Mouse (Mus musculus) heart, embryonic 16.5 days (tissue): ENCODE measurements at regions not wholly inside any gene's neighbourhood (a gene's known extent, or its start where the extent isn't known, plus 50 kb on each side); places are given as distances from the start of the nearest gene placed in this dataset.

Source experiments
- ATAC-seq: fragments of 200-750 bp; cut with Nextera tagmentation; replicated peaks from 2 replicates; pipeline ENCODE4 v1.8.0; 2017; ENCODE audit warnings: moderate number of reproducible peaks; ENCODE audit not compliant: insufficient read depth, low FRiP score; ENCODE audit errors: extremely low read depth
- H3K27ac ChIP-seq: fragments of 300-500 bp; sonication (generic); 2 replicates; pipeline ENCODE4 v1.5.1; 2014; ENCODE audit warnings: mild to moderate bottlenecking, low read length, control low read depth, moderate library complexity
- H3K27me3 ChIP-seq: fragments of 300-500 bp; sonication (generic); 2 replicates; pipeline ENCODE4 v1.6.1; 2014; ENCODE audit warnings: low read length, mixed read lengths; ENCODE audit not compliant: control insufficient read depth, insufficient read depth
- H3K36me3 ChIP-seq: fragments of 300-500 bp; sonication (generic); 2 replicates; pipeline ENCODE4 v1.6.1; 2014; ENCODE audit not compliant: control insufficient read depth, insufficient read depth
- H3K4me1 ChIP-seq: fragments of 300-500 bp; sonication (generic); 2 replicates; pipeline ENCODE4 v1.6.1; 2014; ENCODE audit warnings: low read length, mixed read lengths; ENCODE audit not compliant: control insufficient read depth, insufficient read depth
- H3K4me2 ChIP-seq: fragments of 300-500 bp; sonication (generic); 2 replicates; pipeline ENCODE4 v1.6.1; 2014; ENCODE audit warnings: low read depth, mild to moderate bottlenecking, control low read depth, low read length
- H3K4me3 ChIP-seq: fragments of 300-500 bp; sonication (generic); 2 replicates; pipeline ENCODE4 v1.5.1; 2014; ENCODE audit warnings: mild to moderate bottlenecking, control low read depth, low read length
- H3K9ac ChIP-seq: fragments of 300-500 bp; sonication (generic); 2 replicates; pipeline ENCODE4 v1.6.1; 2014; ENCODE audit warnings: low read length, control low read depth
- H3K9me3 ChIP-seq: fragments of 300-500 bp; sonication (generic); replicated peaks from 2 replicates; pipeline ENCODE4 v1.6.1; 2016; ENCODE audit warnings: low read length; ENCODE audit not compliant: control insufficient read depth
- WGBS: fragments of 180-500 bp; shearing (Covaris S2); extraction: QIAGEN DNeasy Blood & Tissue Kit; methylation state at CpG from one replicate; pipeline ENCODE4 v1.1.7; 2014; 5-methylcytosine and 5-hydroxymethylcytosine counted together

- Histone ChIP-seq H3K36me3 (no peaks in the 10 kb centered on the region), H3K27me3 (no peaks in the 10 kb centered on the region), H3K9me3 (no peaks in the 10 kb centered on the region), H3K9ac (no peak overlapping the region), H3K4me3 (no peak overlapping the region), H3K27ac (no peak overlapping the region), H3K4me1 (no peaks in the 10 kb centered on the region), H3K4me2 (no peak overlapping the region)
- WGBS = 67% methylated on average over 7 of the region's 7 CpGs
- ATAC-seq = no peak
Measured at GRCm38 (mm10) chr8:35904711-35905450, 139.3 kb downstream of the Gm19410 start.

- H3K9me3 ChIP-seq = no peaks in the 10 kb centered on the region
- H3K27ac ChIP-seq = no peak overlapping the region
- H3K36me3 ChIP-seq = no peaks in the 10 kb centered on the region
- no peaks in the 10 kb centered on the region for H3K27me3 ChIP-seq
- WGBS = 60% methylated on average over 2 of the region's 2 CpGs
- H3K4me3 ChIP-seq = no peak overlapping the region
- no peaks in the 10 kb centered on the region for H3K4me1 ChIP-seq
- H3K4me2 ChIP-seq = no peak overlapping the region
- H3K9ac ChIP-seq = no peak overlapping the region
- ATAC-seq = no peak
Measured at GRCm38 (mm10) chr8:35907998-35908397, 142.4 kb downstream of the Gm19410 start.

- no peaks in the 10 kb centered on the region for H3K36me3 ChIP-seq
- H3K4me2 ChIP-seq = no peak overlapping the region
- peaks cover 8% of the 10 kb centered on the region for H3K4me1 ChIP-seq
- H3K27ac ChIP-seq = no peak overlapping the region
- H3K9me3 ChIP-seq = no peaks in the 10 kb centered on the region
- no peaks in the 10 kb centered on the region for H3K27me3 ChIP-seq
- no peak for ATAC-seq
- no peak overlapping the region for H3K9ac ChIP-seq
- WGBS = 55% methylated on average over 9 of the region's 9 CpGs
- H3K4me3 ChIP-seq = no peak overlapping the region
Measured at GRCm38 (mm10) chr8:35912264-35912663, 146.7 kb downstream of the Gm19410 start.

- no peak for ATAC-seq
- H3K27me3 ChIP-seq = no peaks in the 10 kb centered on the region
- 0 out of 2 replicates have a peak overlapping the region, but pooled peaks have one; percentile 13 for H3K27ac ChIP-seq
- H3K9ac ChIP-seq = no peak overlapping the region
- H3K9me3 ChIP-seq = no peaks in the 10 kb centered on the region
- WGBS = 37% methylated on average over 10 of the region's 10 CpGs
- no peaks in the 10 kb centered on the region for H3K36me3 ChIP-seq
- H3K4me1 ChIP-seq = peaks cover 10% of the 10 kb centered on the region
- no peak overlapping the region for H3K4me3 ChIP-seq
- no peak overlapping the region for H3K4me2 ChIP-seq
Measured at GRCm38 (mm10) chr8:35915878-35916518, 150.4 kb downstream of the Gm19410 start.

- no peaks in the 10 kb centered on the region for H3K9me3 ChIP-seq
- no peak overlapping the region for H3K9ac ChIP-seq
- H3K4me2 ChIP-seq = no peak overlapping the region
- H3K27ac ChIP-seq = no peak overlapping the region
- 72% methylated on average over 3 of the region's 3 CpGs for WGBS
- no peaks in the 10 kb centered on the region for H3K36me3 ChIP-seq
- no peaks in the 10 kb centered on the region for H3K27me3 ChIP-seq
- peaks cover 10% of the 10 kb centered on the region for H3K4me1 ChIP-seq
- no peak overlapping the region for H3K4me3 ChIP-seq
- no peak for ATAC-seq
Measured at GRCm38 (mm10) chr8:35917573-35917972, 152.0 kb downstream of the Gm19410 start.

GRCm38 (mm10) chr8:35919451-35919850 lies 153.9 kb downstream of the Gm19410 start:
- Histone ChIP-seq H3K9me3 (no peaks in the 10 kb centered on the region), H3K4me3 (no peak overlapping the region), H3K9ac (no peak overlapping the region), H3K4me1 (peaks cover 10% of the 10 kb centered on the region), H3K27ac (peak overlapping the region; percentile 14; the same call in 1 of the 2 replicates), H3K4me2 (no peak overlapping the region), H3K27me3 (no peaks in the 10 kb centered on the region), H3K36me3 (no peaks in the 10 kb centered on the region)
- ATAC-seq = no peak
- 67% methylated on average over 6 of the region's 6 CpGs for WGBS

- Histone ChIP-seq H3K9ac (no peak overlapping the region), H3K4me2 (no peak overlapping the region), H3K4me1 (peaks cover 10% of the 10 kb centered on the region), H3K9me3 (no peaks in the 10 kb centered on the region), H3K27me3 (no peaks in the 10 kb centered on the region), H3K27ac (peak overlapping the region; percentile 43), H3K36me3 (no peaks in the 10 kb centered on the region), H3K4me3 (no peak overlapping the region)
- WGBS = 33% methylated on average over 8 of the region's 8 CpGs
- ATAC-seq = 0 out of 2 replicates have a peak, but pooled peaks have one; percentile 52
Measured at GRCm38 (mm10) chr8:35919859-35920675, 154.5 kb downstream of the Gm19410 start.

GRCm38 (mm10) chr8:35924026-35924425 lies 158.4 kb downstream of the Gm19410 start:
- Histone ChIP-seq H3K9ac (no peak overlapping the region), H3K4me3 (no peak overlapping the region), H3K27me3 (peaks cover 2% of the 10 kb centered on the region; the same call in 1 of the 2 replicates), H3K4me1 (peaks cover 4% of the 10 kb centered on the region; the same call in 1 of the 2 replicates), H3K27ac (no peak overlapping the region), H3K36me3 (no peaks in the 10 kb centered on the region), H3K4me2 (no peak overlapping the region), H3K9me3 (no peaks in the 10 kb centered on the region)
- 94% methylated on average over 1 of the region's 1 CpGs for WGBS
- no peak for ATAC-seq
